Mouse (Mus musculus) MEL (cell line): ENCODE data around the gene Chd8.

Experiments used
- CHD2 ChIP-seq: IDR thresholded peaks from 2 replicates; pipeline ENCODE4 v1.6.1; 2011; ENCODE audit warnings: low read length, improper control_type of control experiment
- KAT2A ChIP-seq: conservative IDR thresholded peaks from 2 replicates; pipeline ENCODE4 v1.6.1; 2012; ENCODE audit warnings: low read depth, low read length, improper control_type of control experiment, inconsistent platforms

GRCm38 (mm10) chr14:52284191-52284590 lies 26.6 kb upstream of the Chd8 start:
- no peak for TF ChIP-seq CHD2
- no peak for TF ChIP-seq KAT2A
